Mouse (Mus musculus): ENCODE results near the gene Fam214b.

DNA sequence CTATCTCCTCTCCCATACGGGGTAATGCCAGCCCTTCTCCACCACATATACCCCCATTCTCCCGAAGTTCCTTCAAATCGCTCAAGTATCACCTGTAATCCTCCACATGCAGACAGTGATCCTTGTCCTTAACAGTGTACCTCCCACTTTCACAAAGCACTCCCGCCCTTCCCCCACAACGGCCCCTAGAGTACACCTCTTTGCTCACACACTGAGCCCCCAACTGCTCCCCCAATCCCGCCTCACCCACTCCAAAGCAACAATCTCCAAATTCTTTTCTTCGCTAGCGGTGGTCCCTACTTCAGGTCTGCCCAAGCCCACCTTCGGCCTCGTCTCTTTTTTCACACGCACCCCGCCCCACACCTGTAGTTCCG lies 748 bp downstream of the Fam214b start:
- TF ChIP-seq POLR2AphosphoS2 (IDR thresholded peaks at IDR 0.05; ENCODE audit: low read length) (no peak), GABPA (IDR thresholded peaks at IDR 0.05; ENCODE audit: low read depth, low read length) (no peak), POLR2A (IDR thresholded peaks at IDR 0.05; ENCODE audit: control insufficient read depth in 1 of 2, insufficient read depth in 1 of 2, low read depth in 1 of 2, low read length in 2 of 2, poor library complexity in 1 of 2) (no peak), SIN3A (IDR thresholded peaks at IDR 0.05; ENCODE audit: low read length) (no peak), UBTF (IDR thresholded peaks at IDR 0.05; ENCODE audit: borderline replicate concordance, insufficient read depth, low read depth, low read length) (no peak), GATA1 (IDR thresholded peaks at IDR 0.05; ENCODE audit: low read depth, low read length) (no peak), USF1 (IDR thresholded peaks at IDR 0.05; ENCODE audit: low read depth, low read length) (no peak), MXI1 (IDR thresholded peaks at IDR 0.05; ENCODE audit: low read depth, low read length) (no peak), MAX (IDR thresholded peaks at IDR 0.05; ENCODE audit: low read length) (no peak), ZMIZ1 (IDR thresholded peaks at IDR 0.05; ENCODE audit: low read depth, low read length) (no peak), MAZ (IDR thresholded peaks at IDR 0.05; ENCODE audit: low read depth, low read length) (0 out of 2 replicates have a peak, but pooled peaks have one; percentile 6), TAL1 (IDR thresholded peaks at IDR 0.05; ENCODE audit: low read length) (no peak), CTCF (IDR thresholded peaks at IDR 0.05 in 2 of 3, conservative IDR thresholded peaks at IDR 0.05 in 1 of 3; ENCODE audit: control insufficient read depth in 1 of 3, insufficient read depth in 1 of 3, low read depth in 2 of 3, low read length in 3 of 3, poor library complexity in 1 of 3, severe bottlenecking in 1 of 3) (no peak), ZC3H11A (IDR thresholded peaks at IDR 0.05; ENCODE audit: low read depth, low read length) (no peak)
